Mouse (Mus musculus): ENCODE results near the gene Wnk2.

GRCm38 (mm10) chr13:49015366-49016306, 132.2 kb downstream of the Wnk2 start:
- TF ChIP-seq CTCF (IDR thresholded peaks at IDR 0.05): peak; percentile 54
- no peak for TF ChIP-seq EP300 (IDR thresholded peaks at IDR 0.05)

Measured in lung, postnatal 0 days (tissue).